Mouse (Mus musculus): ENCODE results near the gene Dyrk1b. TPM values are rescaled to one million over a fixed set of nuclear protein-coding genes. Genes with fewer than 3 reads are reported as not detected.
"Not testable (repeated sequence)": the region's sequence is repeated elsewhere in the genome, so short reads cannot be mapped to it uniquely, and the experiment has no call there.

Dyrk1b gene
- polyA plus RNA-seq (2012; rRNA removed): 27.3 and 29.6 TPM in 2 replicates

DNA sequence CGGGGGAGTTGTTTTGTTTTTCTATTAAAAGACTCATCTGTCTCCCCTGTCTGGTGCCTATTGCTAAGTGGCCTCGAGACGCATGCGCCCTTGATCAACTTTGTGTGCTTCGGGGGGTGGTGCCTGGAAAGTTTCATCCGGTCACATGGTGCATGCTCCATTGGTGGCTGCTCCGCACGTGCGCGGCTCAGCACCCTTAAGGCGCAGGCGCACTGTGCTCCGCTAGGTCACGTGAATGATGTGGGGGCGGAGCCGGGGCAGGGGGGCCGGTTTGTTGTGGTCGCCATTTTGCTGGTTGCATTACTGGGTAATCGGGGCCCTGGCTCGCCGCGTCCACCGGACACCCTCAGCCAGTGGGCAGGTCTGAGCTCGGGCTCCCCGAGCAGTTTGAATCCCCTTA, at the start of gene Dyrk1b:
Gene Dyrk1b (plus strand): TSS at position 242 of the 400 bp plus-strand sequence.
- peaks cover 6% of the 10 kb centered on the region; the same call in 1 of the 2 replicates for H3K4me1 ChIP-seq (ENCODE audit: control insufficient read depth, insufficient read depth, low read length)
- H3K4me3 ChIP-seq (replicated peaks; ENCODE audit: insufficient read depth, low read depth, low read length): peak within 1 kb of the TSS; percentile 76
- H3K27me3 ChIP-seq (ENCODE audit: control insufficient read depth, insufficient read depth, low read length): no peaks in the 10 kb centered on the region
- peak within 1 kb of the TSS; percentile 76; the same call in 1 of the 2 replicates for H3K27ac ChIP-seq (ENCODE audit: insufficient read depth, low read length)
- peak; percentile 94 to 95 for DNase-seq
- WGBS: under 1% methylated on average over 25 of the region's 25 CpGs
- no peak for TF ChIP-seq CTCF (IDR thresholded peaks at IDR 0.05; ENCODE audit: borderline replicate concordance, insufficient read depth, low read depth, low read length)
- TF ChIP-seq POLR2A (IDR thresholded peaks at IDR 0.05; ENCODE audit: borderline replicate concordance, insufficient read depth, low read length): peak; percentile 31; the same call in 1 of the 2 replicates

DNA sequence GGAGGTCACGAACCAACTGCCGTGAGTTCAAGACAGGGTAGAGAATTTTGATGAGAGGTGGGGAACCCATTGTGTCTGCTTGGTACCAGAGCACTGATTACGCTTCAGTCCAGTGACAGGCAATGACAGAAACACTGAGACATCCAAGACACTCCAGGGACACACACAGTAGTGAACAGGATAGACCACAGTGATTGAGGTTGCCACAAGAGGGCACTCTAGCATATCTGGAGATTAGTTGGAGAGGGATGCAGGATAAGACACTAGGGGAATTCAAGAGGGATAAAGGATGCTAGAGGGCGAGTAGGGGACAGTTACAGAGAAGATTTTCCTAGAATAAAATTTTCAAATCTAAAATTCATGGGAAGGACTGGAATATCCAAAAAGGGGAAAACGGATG, 41.7 kb upstream of the Dyrk1b start:
- no peak overlapping the region for H3K27ac ChIP-seq (ENCODE audit: insufficient read depth, low read length)
- peak; percentile 19 to 24 for DNase-seq
- 49% methylated on average over 5 of the region's 5 CpGs for WGBS
- H3K4me1 ChIP-seq (ENCODE audit: control insufficient read depth, insufficient read depth, low read length): no peaks in the 10 kb centered on the region
- H3K27me3 ChIP-seq (ENCODE audit: control insufficient read depth, insufficient read depth, low read length): no peaks in the 10 kb centered on the region
- H3K4me3 ChIP-seq (replicated peaks; ENCODE audit: insufficient read depth, low read depth, low read length): no peak overlapping the region
- no peak for TF ChIP-seq POLR2A (IDR thresholded peaks at IDR 0.05; ENCODE audit: borderline replicate concordance, insufficient read depth, low read length)
- peak; percentile 45; the same call in 1 of the 2 replicates for TF ChIP-seq CTCF (IDR thresholded peaks at IDR 0.05; ENCODE audit: borderline replicate concordance, insufficient read depth, low read depth, low read length)

DNA sequence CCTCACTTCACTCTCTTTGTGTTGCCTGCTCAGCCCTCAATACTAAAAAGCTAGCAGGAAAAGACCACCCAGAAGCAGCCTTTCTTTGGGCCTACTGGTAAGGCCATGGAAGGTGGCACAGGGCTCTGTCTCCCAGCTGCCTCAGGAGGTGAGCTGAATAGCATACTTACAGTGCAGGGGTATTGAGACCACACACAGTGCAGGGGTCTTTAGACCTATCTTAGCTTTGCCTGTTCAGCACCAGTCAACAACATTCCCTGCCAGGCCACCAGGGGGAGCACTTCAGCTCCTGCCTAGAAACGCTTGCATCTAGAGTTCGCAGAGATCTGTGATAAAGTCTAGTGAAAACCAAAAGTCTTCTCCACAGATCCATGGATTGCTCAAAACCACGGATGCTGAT, 31.0 kb upstream of the Dyrk1b start:
- H3K4me3 ChIP-seq (replicated peaks; ENCODE audit: insufficient read depth, low read depth, low read length): no peak overlapping the region
- no peaks in the 10 kb centered on the region; the same call in 1 of the 2 replicates for H3K27me3 ChIP-seq (ENCODE audit: control insufficient read depth, insufficient read depth, low read length)
- H3K27ac ChIP-seq (ENCODE audit: insufficient read depth, low read length): no peak overlapping the region
- H3K4me1 ChIP-seq (ENCODE audit: control insufficient read depth, insufficient read depth, low read length): no peaks in the 10 kb centered on the region
- DNase-seq: peak; percentile 49 to 62
- TF ChIP-seq POLR2A (IDR thresholded peaks at IDR 0.05; ENCODE audit: borderline replicate concordance, insufficient read depth, low read length) (no peak), CTCF (IDR thresholded peaks at IDR 0.05; ENCODE audit: borderline replicate concordance, insufficient read depth, low read depth, low read length) (peak; percentile 88)
- 4% methylated on average over 3 of the region's 3 CpGs for WGBS

DNA sequence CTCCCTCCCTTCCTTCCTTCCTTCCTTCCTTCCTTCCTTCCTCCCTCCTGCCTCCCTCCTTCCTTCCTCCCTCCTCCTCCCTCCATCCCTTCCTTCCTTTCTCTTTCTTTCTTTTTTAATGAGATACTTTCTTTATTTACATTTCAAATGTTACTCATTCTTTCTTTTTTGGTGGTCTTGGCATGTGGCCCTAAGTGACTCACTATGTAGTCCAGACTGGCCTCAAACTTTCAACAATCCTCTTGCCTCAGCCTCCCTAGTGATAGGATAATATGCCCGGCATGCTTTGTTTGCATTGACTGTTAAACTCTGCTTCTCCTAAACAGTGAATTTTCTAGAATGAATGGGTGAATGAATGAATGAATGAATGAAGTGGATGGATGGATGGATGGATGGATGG, 29.4 kb upstream of the Dyrk1b start:
- no peak for TF ChIP-seq CTCF (IDR thresholded peaks at IDR 0.05; ENCODE audit: borderline replicate concordance, insufficient read depth, low read depth, low read length)
- TF ChIP-seq POLR2A (IDR thresholded peaks at IDR 0.05; ENCODE audit: borderline replicate concordance, insufficient read depth, low read length): no peak
- Histone ChIP-seq H3K27ac (ENCODE audit: insufficient read depth, low read length) (no peak overlapping the region), H3K4me3 (replicated peaks; ENCODE audit: insufficient read depth, low read depth, low read length) (no peak overlapping the region), H3K27me3 (ENCODE audit: control insufficient read depth, insufficient read depth, low read length) (no peaks in the 10 kb centered on the region; the same call in 1 of the 2 replicates), H3K4me1 (ENCODE audit: control insufficient read depth, insufficient read depth, low read length) (no peaks in the 10 kb centered on the region)
- DNase-seq: no peak
- 90% methylated on average over 1 of the region's 1 CpGs for WGBS

DNA sequence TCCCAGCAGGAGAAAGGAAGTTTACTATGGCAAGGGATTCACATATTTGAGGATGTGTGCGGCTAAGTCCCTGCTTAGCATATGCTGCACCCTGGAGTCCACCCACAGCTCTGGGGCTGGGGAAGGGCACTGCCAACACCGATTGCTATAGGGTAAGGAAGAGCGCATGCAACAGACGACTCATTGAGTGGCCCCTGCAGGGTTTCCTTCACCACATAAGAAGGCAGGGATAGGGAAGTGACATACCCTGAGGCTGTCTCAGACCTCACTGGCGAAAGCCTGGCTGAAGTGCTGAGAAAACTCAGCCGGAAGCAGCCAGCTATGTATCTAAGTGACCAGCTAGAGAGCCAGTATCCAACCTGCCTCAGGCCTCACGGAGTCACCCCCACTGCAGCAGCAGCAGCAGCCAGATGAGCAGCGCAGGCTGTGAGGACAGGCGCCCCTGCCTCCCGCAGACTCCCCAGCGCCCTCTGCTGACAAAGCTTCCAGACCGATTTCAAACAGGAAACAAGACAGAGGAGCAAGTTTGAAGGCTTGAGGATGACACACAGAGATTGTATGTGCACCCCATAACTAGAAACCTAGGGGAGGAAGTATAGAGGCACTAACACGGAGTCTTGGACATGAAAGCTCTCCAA, 27.6 kb upstream of the Dyrk1b start:
- no peak for DNase-seq
- Histone ChIP-seq H3K27me3 (ENCODE audit: control insufficient read depth, insufficient read depth, low read length) (no peaks in the 10 kb centered on the region; the same call in 1 of the 2 replicates), H3K4me3 (replicated peaks; ENCODE audit: insufficient read depth, low read depth, low read length) (no peak overlapping the region), H3K4me1 (ENCODE audit: control insufficient read depth, insufficient read depth, low read length) (no peaks in the 10 kb centered on the region), H3K27ac (ENCODE audit: insufficient read depth, low read length) (no peak overlapping the region)
- 12% methylated on average over 13 of the region's 13 CpGs for WGBS
- TF ChIP-seq POLR2A (IDR thresholded peaks at IDR 0.05; ENCODE audit: borderline replicate concordance, insufficient read depth, low read length) (no peak), CTCF (IDR thresholded peaks at IDR 0.05; ENCODE audit: borderline replicate concordance, insufficient read depth, low read depth, low read length) (0 out of 2 replicates have a peak, but pooled peaks have one; percentile 20)

DNA sequence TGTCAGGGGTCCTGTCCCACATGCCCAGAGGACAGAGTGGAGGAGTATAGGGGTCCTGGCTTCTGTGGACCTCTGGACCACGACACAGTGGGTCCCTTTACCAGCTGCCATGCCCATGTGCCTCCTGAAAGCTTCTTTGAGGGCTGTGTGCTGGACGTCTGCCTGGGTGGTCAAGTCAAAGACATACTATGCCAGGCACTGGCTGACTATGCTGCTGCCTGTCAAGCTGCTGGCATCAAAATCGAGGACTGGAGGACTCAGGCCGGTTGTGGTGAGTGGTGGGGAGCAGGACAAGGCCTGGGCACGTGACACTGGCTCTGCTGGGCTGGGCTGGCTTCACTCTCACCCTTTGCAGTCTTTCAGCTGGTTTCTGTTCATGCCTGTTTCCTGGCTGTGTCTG, 25.7 kb upstream of the Dyrk1b start:
- 9% methylated on average over 5 of the region's 5 CpGs for WGBS
- H3K27ac ChIP-seq (ENCODE audit: insufficient read depth, low read length); DNase-seq; H3K4me1 ChIP-seq (ENCODE audit: control insufficient read depth, insufficient read depth, low read length); H3K4me3 ChIP-seq (replicated peaks; ENCODE audit: insufficient read depth, low read depth, low read length); H3K27me3 ChIP-seq (ENCODE audit: control insufficient read depth, insufficient read depth, low read length): not testable (repeated sequence)

DNA sequence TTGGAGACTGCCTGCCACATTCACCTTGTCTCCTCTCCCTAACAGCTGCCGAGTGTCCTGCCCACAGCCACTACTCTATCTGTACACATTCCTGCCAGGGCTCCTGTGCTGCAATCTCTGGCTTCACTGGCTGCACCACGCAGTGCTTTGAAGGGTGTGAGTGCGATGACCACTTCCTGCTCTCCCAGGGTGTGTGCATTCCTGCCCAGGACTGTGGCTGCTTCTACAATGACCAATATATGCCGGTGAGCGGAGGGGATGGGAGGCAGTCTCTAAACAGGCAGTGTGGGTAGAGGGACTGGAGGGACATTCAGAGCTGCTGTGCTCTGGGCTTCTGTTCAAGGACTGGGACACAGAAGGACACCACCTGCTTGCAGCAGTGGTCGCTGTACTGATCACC, 20.0 kb upstream of the Dyrk1b start:
- no peaks in the 10 kb centered on the region for H3K27me3 ChIP-seq (ENCODE audit: control insufficient read depth, insufficient read depth, low read length)
- WGBS: 59% methylated on average over 6 of the region's 6 CpGs
- DNase-seq: no peak
- no peak overlapping the region for H3K27ac ChIP-seq (ENCODE audit: insufficient read depth, low read length)
- no peak overlapping the region for H3K4me3 ChIP-seq (replicated peaks; ENCODE audit: insufficient read depth, low read depth, low read length)
- TF ChIP-seq POLR2A (IDR thresholded peaks at IDR 0.05; ENCODE audit: borderline replicate concordance, insufficient read depth, low read length) (no peak), CTCF (IDR thresholded peaks at IDR 0.05; ENCODE audit: borderline replicate concordance, insufficient read depth, low read depth, low read length) (no peak)
- no peaks in the 10 kb centered on the region for H3K4me1 ChIP-seq (ENCODE audit: control insufficient read depth, insufficient read depth, low read length)

DNA sequence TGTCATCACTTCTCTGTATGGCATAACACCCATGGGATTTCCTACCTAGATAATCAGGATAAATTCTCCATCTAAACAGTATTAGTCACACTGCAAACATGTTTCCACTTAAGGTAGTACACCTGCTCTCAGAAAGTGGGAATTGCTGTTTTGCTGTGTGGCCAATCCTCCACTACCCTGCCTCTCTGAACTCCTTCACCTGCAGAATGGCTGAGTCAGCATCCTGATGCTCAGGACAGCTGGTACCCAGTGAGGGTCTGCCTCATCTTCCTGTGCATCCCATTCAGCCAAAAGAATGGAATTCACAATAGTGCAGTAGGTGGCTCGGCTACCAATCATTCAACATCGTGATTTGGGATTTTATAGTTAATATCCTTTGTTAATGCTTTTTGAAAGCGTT, 19.4 kb upstream of the Dyrk1b start:
- WGBS: 58% methylated on average over 3 of the region's 3 CpGs
- DNase-seq: no peak
- TF ChIP-seq CTCF (IDR thresholded peaks at IDR 0.05; ENCODE audit: borderline replicate concordance, insufficient read depth, low read depth, low read length) (no peak), POLR2A (IDR thresholded peaks at IDR 0.05; ENCODE audit: borderline replicate concordance, insufficient read depth, low read length) (no peak)
- Histone ChIP-seq H3K27ac (ENCODE audit: insufficient read depth, low read length) (no peak overlapping the region), H3K4me1 (ENCODE audit: control insufficient read depth, insufficient read depth, low read length) (no peaks in the 10 kb centered on the region), H3K27me3 (ENCODE audit: control insufficient read depth, insufficient read depth, low read length) (no peaks in the 10 kb centered on the region), H3K4me3 (replicated peaks; ENCODE audit: insufficient read depth, low read depth, low read length) (no peak overlapping the region)
